Mouse (Mus musculus) hindbrain, embryonic 12.5 days (tissue): Measurements from ENCODE around the gene Gm16405. TPM values are rescaled to one million over a fixed set of nuclear protein-coding genes. Genes with fewer than 3 reads are reported as not detected.
"Not testable (repeated sequence)": the region's sequence is repeated elsewhere in the genome, so short reads cannot be mapped to it uniquely, and the experiment has no call there.

Experiments
- ATAC-seq: fragments of 200-750 bp; cut with Nextera tagmentation; 2 replicates; pipeline ENCODE4 v1.8.0; 2017; ENCODE audit warnings: moderate TSS enrichment; ENCODE audit not compliant: low FRiP score
- H3K27ac ChIP-seq: fragments of 300-500 bp; sonication (generic); 2 replicates; pipeline ENCODE4 v1.5.1; 2016; ENCODE audit warnings: mild to moderate bottlenecking
- H3K27me3 ChIP-seq: fragments of 300-500 bp; sonication (generic); 2 replicates; pipeline ENCODE4 v1.6.1; 2016; ENCODE audit warnings: mild to moderate bottlenecking
- H3K36me3 ChIP-seq: fragments of 300-500 bp; sonication (generic); 2 replicates; pipeline ENCODE4 v1.6.1; 2016; ENCODE audit warnings: mild to moderate bottlenecking
- H3K4me1 ChIP-seq: fragments of 300-500 bp; sonication (generic); 2 replicates; pipeline ENCODE4 v1.6.1; 2016
- H3K4me2 ChIP-seq: fragments of 300-500 bp; sonication (generic); replicated peaks from 2 replicates; pipeline ENCODE4 v1.6.1; 2016; ENCODE audit warnings: mild to moderate bottlenecking
- H3K4me3 ChIP-seq: fragments of 300-500 bp; sonication (generic); 2 replicates; pipeline ENCODE4 v1.5.1; 2016; ENCODE audit warnings: mild to moderate bottlenecking
- H3K9ac ChIP-seq: fragments of 300-500 bp; sonication (generic); 2 replicates; pipeline ENCODE4 v1.6.1; 2016; ENCODE audit warnings: mild to moderate bottlenecking, moderate library complexity
- H3K9me3 ChIP-seq: fragments of 300-500 bp; sonication (generic); replicated peaks from 2 replicates; pipeline ENCODE4 v1.6.1; 2016; ENCODE audit warnings: mild to moderate bottlenecking
- WGBS: fragments of 180-500 bp; shearing (Covaris S2); methylation state at CpG from one replicate; pipeline ENCODE4 v1.1.7; 2016; 5-methylcytosine and 5-hydroxymethylcytosine counted together
- polyA plus RNA-seq: library from polyadenylated mRNA; unstranded; fragments of >200 nt; fragmentation: Nextera tagmentation; extraction: Ambion mirVana; gene quantifications from 2 replicates; pipeline ENCODE4 v1.2.1, GENCODE M21; 2016

Gm16405 gene
- polyA plus RNA-seq, result not detected in 2 replicates

DNA sequence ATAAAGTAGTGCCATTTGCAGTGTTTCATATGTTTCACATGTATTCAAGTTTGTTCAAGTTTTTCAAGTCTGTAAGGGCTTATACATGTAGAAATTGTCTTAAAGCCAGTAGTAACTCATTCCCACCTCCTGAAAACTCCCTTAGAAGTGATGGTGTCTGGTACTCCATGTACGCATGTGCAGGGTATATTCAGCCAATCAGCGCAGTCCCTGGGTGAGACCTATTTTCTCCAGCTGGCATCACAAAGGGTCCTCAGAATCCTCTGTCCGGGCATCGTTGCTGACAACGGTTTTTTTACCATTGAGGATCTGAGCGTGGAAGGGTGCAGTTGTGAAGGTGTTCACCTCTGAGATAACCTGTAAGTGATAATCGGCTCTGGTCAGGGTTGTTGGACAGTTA, at the start of gene Gm16405:
Gene Gm16405, plus strand, starts transcription at position 301 of the 400 bp plus-strand sequence.
- not testable (repeated sequence) for H3K36me3 ChIP-seq, H3K9ac ChIP-seq, H3K4me2 ChIP-seq, H3K27ac ChIP-seq, H3K9me3 ChIP-seq, ATAC-seq, H3K27me3 ChIP-seq, H3K4me3 ChIP-seq, H3K4me1 ChIP-seq
- no CpG with 5 or more reads among the region's 7 CpGs for WGBS

Other genes with a start within 250 kb of the Gm16405 start
- not detected in 2 replicates for gene Gm16430, start 91.0 kb downstream of the Gm16405 start, polyA plus RNA-seq